Mouse (Mus musculus) kidney, adult 9 months (tissue): ENCODE data around the gene Gm8909.
"Not testable (repeated sequence)": the region's sequence is repeated elsewhere in the genome, so short reads cannot be mapped to it uniquely, and the experiment has no call there.

Source experiments
- DNase-seq: peaks from one replicate; pipeline ENCODE4 v3.0.0; 2022

The Gm8909 gene

DNA sequence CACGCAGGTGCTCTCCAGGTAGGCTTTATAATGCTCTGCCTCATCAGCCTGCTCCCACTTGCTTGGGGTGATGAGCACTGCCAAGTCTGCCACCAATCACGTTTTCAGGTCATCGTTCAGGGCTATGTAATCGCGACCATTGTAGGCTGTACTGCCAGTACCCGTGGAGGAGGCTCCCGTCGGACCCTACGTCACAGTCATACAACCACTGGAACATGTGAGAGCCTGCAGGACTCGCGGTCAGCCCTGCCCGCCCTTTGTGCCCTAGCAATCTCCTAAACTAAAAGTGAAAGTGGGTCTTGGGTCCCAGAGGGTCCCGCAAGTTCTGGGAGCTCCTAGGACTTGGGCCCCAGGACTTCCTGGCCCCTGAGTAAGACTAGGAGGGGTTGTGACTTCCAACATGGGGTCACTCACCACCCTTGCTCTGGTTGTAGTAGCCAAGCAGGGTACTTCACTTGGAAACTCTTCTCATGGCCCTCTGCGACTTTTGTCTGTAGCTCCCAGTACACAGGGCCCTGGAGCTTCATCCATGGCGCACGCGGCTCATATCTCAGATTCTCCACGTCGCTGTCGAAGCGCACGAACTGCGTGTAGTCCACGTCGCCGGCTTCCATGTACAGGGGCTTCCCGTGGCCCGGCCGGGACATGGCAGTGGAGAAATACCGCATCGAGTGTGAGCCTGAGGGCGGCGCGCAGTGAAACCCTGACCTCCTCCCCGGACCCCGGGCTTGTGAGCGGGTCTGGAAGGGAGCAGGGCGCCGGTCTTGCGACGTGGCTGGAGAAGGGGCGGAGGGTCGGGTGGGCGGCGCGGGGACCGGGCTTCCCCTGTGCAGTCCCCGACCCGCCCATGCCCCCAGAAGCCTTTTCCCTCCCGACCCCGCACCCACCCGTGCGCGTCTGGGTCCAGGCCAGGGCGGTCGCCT, 6.9 kb downstream of the Gm8909 start:
- DNase-seq: no peak

GRCm38 (mm10) chr17:36158264-36158663, 10.1 kb downstream of the Gm8909 start:
- DNase-seq: not testable (repeated sequence)

DNA sequence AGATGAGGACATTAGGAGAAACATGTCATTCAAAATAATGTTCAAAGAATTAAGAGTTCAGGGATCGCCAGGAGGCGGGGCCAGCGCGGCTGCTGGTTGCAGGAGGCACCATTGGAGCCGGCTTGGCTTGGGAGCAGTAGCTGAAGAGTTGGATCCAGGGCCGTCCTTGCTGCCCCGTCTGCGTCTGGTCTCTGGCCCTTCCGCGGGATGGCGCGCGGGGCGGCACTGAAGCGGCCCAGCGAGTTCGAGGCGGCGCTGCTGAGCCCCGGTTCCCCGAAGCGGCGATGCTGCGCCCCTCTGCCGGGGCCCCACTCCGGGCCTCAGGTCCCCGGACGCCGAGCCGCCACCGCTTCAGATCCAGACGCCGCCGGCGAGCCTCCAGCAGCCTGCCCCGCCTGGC, 10.6 kb downstream of the Gm8909 start:
- not testable (repeated sequence) for DNase-seq

- no peak for DNase-seq
Observed at GRCm38 (mm10) chr17:36154271-36155149, 13.8 kb downstream of the Gm8909 start.

GRCm38 (mm10) chr17:36151200-36151599, 17.1 kb downstream of the Gm8909 start:
- DNase-seq: peak; percentile 20

DNA sequence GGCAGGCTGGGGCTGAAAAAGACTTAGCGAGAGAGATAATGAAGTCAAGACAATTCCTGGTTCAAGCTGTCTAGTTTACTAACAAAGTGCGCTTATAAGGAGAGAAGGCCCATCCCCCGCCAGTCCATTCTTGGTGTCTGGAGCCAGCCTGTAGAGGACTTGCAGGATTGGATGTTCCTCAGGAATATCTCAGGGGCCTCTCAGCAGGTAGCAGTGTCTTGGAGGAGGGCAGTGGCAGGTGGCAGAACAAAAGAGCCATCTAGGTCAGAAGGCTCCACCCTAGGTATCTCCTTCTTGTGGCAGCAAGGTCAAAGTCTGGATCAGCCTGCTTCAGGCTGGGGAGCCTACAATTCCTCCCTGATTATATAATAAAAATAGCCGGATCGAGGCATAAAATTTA, 19.9 kb downstream of the Gm8909 start:
- not testable (repeated sequence) for DNase-seq

DNA sequence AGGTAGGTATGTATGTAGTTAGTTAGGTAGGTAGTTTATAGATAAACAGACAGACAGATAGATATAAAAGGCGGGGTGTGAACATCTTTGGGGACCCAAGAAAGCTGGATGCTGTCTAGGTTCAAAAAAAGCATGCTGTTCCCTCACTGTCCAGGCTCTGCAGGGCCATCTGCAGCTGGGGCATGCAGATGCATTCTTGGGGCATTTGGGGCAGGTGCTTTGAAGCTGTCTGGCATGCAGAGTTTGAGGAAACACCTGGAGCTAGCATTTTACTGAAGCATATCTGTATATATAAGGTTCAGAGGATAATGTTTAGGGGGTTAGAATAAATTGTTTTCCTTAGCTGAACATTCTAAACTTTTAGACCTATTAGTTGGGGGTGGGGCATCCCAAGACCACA, 21.4 kb downstream of the Gm8909 start:
- not testable (repeated sequence) for DNase-seq

DNA sequence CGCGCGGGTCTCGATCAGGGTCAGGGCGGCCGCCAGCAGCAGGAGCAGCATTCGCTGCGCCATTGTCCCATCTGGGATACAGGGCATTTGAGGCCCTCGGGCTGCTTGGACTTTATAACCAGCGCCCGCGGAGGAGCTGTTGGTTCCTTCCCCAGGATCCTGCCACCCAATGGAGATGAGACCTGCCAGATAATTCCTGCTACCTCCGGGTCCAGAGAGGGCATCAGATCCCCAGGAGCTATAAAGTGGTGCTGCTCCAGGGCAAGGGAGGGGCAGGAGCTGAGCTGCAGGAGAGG, 22.5 kb downstream of the Gm8909 start:
- not testable (repeated sequence) for DNase-seq

GRCm38 (mm10) chr17:36145111-36145860, 23.1 kb downstream of the Gm8909 start:
- DNase-seq: no peak

DNA sequence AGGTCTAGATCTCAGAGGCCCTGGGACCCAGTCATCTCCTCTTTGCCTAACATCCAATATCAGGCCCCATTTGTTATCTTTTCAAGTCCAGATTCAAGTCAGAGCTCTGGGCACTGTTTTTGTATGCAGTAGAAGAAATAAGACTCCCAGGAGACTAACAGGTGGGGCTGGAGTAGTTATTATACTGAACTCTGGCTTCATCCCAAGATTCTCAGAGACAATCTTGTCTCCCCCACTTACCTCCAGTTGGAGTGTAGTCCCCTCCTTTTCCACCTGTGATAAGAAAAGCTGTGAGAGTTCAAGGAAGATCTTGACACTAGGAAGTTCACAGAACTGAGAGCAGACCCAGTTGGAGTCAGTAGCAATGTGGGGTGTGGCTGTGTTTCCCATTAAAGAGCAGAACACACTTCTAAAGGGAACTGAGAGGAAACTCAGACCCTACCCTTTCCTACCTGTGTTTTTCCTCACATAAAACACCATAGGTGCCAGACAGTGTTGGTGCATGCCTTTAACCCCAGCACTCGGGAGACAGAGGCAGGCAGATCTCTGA, 32.0 kb downstream of the Gm8909 start:
- not testable (repeated sequence) for DNase-seq

GRCm38 (mm10) chr17:36135421-36136231, 32.7 kb downstream of the Gm8909 start:
- not testable (repeated sequence) for DNase-seq

GRCm38 (mm10) chr17:36131516-36132265, 36.6 kb downstream of the Gm8909 start:
- DNase-seq: no peak

GRCm38 (mm10) chr17:36128968-36129817, 39.1 kb downstream of the Gm8909 start, which contains the start of gene Gm7030:
Gene Gm7030, minus strand, starts transcription at chr17:36129425.
- peak; percentile 64 for DNase-seq

DNA sequence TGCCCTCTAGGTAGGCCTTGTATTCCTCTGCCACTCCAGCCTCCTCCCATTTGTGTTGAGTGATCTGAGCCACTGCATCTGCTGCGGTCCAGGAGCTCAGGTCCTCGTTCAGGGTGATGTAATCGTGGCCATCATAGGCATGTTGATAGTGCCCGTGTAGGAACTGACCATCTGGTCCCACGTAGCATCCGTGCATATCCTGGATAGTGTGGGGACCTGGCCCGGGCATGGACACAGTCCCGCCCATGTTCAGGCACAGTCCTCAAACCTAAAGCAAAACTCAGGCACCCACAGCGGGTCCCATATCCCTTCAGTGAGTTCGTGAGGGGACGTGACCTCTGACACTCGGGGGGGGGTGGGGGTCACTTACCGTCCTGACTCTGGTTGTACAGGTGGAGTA, 39.8 kb downstream of the Gm8909 start:
- not testable (repeated sequence) for DNase-seq

DNA sequence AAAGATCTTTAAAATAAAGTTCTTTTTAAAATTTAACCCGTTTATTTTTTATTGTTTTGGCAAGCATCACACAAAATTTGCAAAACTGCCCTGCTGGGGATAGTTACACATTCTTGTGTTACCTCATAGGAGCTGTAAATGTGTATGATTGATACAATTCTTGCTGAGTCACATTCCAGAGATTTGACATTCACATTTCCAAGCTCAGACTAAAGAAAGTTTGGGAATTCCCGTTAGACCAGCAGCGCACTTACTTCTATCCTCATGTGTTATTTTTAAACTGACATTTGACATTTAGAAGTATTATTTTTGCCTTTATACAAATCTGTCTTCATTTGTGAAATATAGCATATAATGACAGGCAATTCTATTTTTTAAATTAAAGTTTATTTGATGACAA, 44.2 kb downstream of the Gm8909 start:
- not testable (repeated sequence) for DNase-seq

GRCm38 (mm10) chr17:36121352-36122020, 46.9 kb downstream of the Gm8909 start, which contains the start of gene Gm19684:
Gene Gm19684, plus strand, starts transcription at chr17:36121678.
- DNase-seq: peak; percentile 87

GRCm38 (mm10) chr17:36120839-36121238, 47.5 kb downstream of the Gm8909 start:
- not testable (repeated sequence) for DNase-seq

- not testable (repeated sequence) for DNase-seq
Observed at GRCm38 (mm10) chr17:36116545-36116944, 51.8 kb downstream of the Gm8909 start.
